Mouse (Mus musculus) lung, embryonic 16.5 days (tissue): ENCODE data around the gene Ssh2. TPM values are rescaled to one million over a fixed set of nuclear protein-coding genes. Genes with fewer than 3 reads are reported as not detected.
A peak's percentile ranks its signal among the peaks of the same experiment; 100 is the strongest.

Experiments used
- ATAC-seq: fragments of 200-750 bp; cut with Nextera tagmentation; 2 replicates; pipeline ENCODE4 v1.8.0; 2017; ENCODE audit warnings: low read depth, mild to moderate bottlenecking, moderate library complexity
- H3K27ac ChIP-seq: fragments of 300-500 bp; sonication (generic); 2 replicates; pipeline ENCODE4 v1.5.1; 2014; ENCODE audit warnings: mild to moderate bottlenecking, control low read depth, low read length
- H3K27me3 ChIP-seq: fragments of 300-500 bp; sonication (generic); 2 replicates; pipeline ENCODE4 v1.6.1; 2014; ENCODE audit warnings: low read depth, low read length, mixed read lengths; ENCODE audit not compliant: control insufficient read depth, insufficient read depth
- H3K36me3 ChIP-seq: fragments of 300-500 bp; sonication (generic); 2 replicates; pipeline ENCODE4 v1.6.1; 2014; ENCODE audit warnings: low read length; ENCODE audit not compliant: control insufficient read depth, insufficient read depth
- H3K4me1 ChIP-seq: fragments of 300-500 bp; sonication (generic); replicated peaks from 2 replicates; pipeline ENCODE4 v1.6.1; 2014; ENCODE audit warnings: low read length, mixed read lengths; ENCODE audit not compliant: control insufficient read depth, insufficient read depth
- H3K4me2 ChIP-seq: fragments of 300-500 bp; sonication (generic); 2 replicates; pipeline ENCODE4 v1.6.1; 2014; ENCODE audit warnings: low read depth, low read length, control low read depth
- H3K4me3 ChIP-seq: fragments of 300-500 bp; sonication (generic); 2 replicates; pipeline ENCODE4 v1.5.1; 2014; ENCODE audit warnings: mild to moderate bottlenecking, low read length, control low read depth
- H3K9ac ChIP-seq: fragments of 300-500 bp; sonication (generic); 2 replicates; pipeline ENCODE4 v1.6.1; 2014; ENCODE audit warnings: low read length, control low read depth
- H3K9me3 ChIP-seq: fragments of 300-500 bp; sonication (generic); 2 replicates; pipeline ENCODE4 v1.6.1; 2016; ENCODE audit warnings: low read length; ENCODE audit not compliant: control insufficient read depth
- WGBS: fragments of 180-500 bp; shearing (Covaris S2); extraction: QIAGEN DNeasy Blood & Tissue Kit; methylation state at CpG from one replicate; pipeline ENCODE4 v1.1.7; 2014; 5-methylcytosine and 5-hydroxymethylcytosine counted together
- polyA plus RNA-seq: library from polyadenylated mRNA; unstranded; fragments of >200 nt; fragmentation: Nextera tagmentation; extraction: Ambion mirVana; gene quantifications from 2 replicates; pipeline ENCODE4 v1.2.1, GENCODE M21; 2015

Gene Ssh2
- polyA plus RNA-seq, 1 experiment from 2014 or later = 14.5 TPM

DNA sequence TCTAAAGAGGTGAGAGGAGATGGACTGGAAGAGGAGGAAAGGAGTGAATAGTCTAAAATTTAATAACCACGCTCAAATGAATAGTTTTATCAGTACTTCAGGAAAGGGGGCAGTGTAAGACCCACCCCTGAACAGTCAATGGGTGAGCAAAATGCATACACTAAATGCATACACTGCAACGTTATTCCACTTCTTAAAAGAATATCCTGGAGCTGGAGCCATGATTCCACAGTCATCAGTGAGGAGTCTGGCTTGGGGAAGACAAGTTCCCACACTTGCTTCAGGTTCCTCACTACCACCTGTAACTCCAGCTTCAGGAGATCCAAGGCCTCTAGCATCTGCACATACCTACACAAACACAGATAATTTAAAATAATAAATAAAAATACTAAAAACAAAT lies 133.6 kb downstream of the Ssh2 start:
- no peaks in the 10 kb centered on the region for H3K9me3 ChIP-seq
- H3K27me3 ChIP-seq = no peaks in the 10 kb centered on the region
- no peaks in the 10 kb centered on the region for H3K36me3 ChIP-seq
- H3K4me1 ChIP-seq = peaks cover 6% of the 10 kb centered on the region; the same call in 1 of the 2 replicates
- H3K4me3 ChIP-seq = peak overlapping the region; percentile 81
- H3K9ac ChIP-seq = no peak overlapping the region
- no peak for ATAC-seq
- H3K27ac ChIP-seq = no peak overlapping the region
- 44% methylated on average over 2 of the region's 2 CpGs for WGBS
- H3K4me2 ChIP-seq = peak overlapping the region; percentile 57

DNA sequence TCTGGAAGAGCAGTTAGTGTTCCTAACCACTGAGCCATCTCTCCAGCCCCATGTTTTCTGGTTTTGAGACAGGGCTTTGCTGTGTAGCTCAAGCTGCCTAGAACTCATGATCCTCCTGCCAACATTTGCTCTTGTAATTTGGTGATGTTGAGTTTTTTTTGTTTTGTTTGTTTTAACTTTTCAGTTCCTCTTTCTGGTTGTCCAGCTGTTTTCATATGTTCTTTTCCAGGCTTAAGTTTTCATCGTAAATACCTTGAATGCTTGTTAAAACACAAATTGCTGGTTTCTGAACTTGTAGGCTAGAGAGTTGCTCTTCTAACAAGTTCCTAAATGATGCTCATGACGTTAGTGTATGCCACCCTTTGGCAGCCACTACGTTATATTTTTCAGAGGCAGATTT lies 139.0 kb downstream of the Ssh2 start:
- Histone ChIP-seq H3K36me3 (no peaks in the 10 kb centered on the region), H3K4me2 (no peak overlapping the region), H3K4me3 (no peak overlapping the region), H3K27me3 (no peaks in the 10 kb centered on the region), H3K27ac (no peak overlapping the region), H3K9ac (no peak overlapping the region), H3K4me1 (peaks cover 3% of the 10 kb centered on the region; the same call in 1 of the 2 replicates), H3K9me3 (no peaks in the 10 kb centered on the region)
- 69% methylated on average over 3 of the region's 3 CpGs for WGBS
- ATAC-seq = no peak

DNA sequence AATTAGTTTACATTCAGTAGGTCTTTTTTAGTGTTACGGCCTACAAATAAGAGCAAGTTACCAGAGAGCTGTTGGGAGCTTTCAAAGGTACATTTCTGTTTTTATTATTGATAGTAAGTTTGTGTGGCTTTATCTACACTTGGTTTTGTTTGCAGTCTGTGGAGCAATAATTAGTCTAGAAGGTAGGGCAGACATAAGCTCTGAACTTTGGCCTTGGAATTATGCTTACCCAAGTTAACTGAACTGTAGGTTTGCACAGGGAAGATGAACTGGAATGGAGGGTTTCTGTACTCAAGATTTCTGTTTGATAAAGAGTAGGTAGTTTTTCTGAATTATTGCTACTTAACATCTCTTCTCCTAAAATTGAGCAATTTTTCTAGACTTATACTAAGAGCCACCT lies 141.8 kb downstream of the Ssh2 start:
- no peak overlapping the region for H3K4me3 ChIP-seq
- H3K4me2 ChIP-seq = no peak overlapping the region
- ATAC-seq = no peak
- WGBS = 98% methylated on average over 1 of the region's 1 CpGs
- H3K4me1 ChIP-seq = no peaks in the 10 kb centered on the region
- H3K27ac ChIP-seq = no peak overlapping the region
- no peak overlapping the region for H3K9ac ChIP-seq
- no peaks in the 10 kb centered on the region for H3K27me3 ChIP-seq
- H3K36me3 ChIP-seq = no peaks in the 10 kb centered on the region
- no peaks in the 10 kb centered on the region for H3K9me3 ChIP-seq

DNA sequence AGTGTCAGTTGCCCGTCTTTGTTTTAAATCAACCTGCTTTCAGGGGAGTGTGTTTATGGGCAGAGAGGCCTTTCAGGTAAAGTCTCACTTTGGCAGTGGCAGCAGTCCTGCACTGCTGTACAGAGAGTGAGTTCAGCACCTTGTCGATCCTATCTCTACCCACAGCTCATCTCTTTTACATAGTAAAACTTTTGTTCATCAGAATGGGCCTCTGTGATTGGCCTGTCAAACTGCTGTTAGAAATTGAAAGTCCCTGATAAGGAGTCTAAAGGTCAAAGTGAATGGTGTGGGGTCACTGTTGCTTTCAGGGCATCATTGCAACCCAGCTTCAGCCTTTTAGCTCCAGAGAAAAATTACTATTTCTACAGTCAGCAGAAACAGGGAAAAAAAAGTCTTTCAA lies 147.4 kb downstream of the Ssh2 start:
- Histone ChIP-seq H3K27me3 (no peaks in the 10 kb centered on the region), H3K4me2 (no peak overlapping the region), H3K4me3 (no peak overlapping the region), H3K36me3 (no peaks in the 10 kb centered on the region), H3K9me3 (no peaks in the 10 kb centered on the region), H3K9ac (no peak overlapping the region), H3K27ac (no peak overlapping the region), H3K4me1 (no peaks in the 10 kb centered on the region)
- no peak for ATAC-seq
- WGBS = 45% methylated on average over 2 of the region's 2 CpGs

DNA sequence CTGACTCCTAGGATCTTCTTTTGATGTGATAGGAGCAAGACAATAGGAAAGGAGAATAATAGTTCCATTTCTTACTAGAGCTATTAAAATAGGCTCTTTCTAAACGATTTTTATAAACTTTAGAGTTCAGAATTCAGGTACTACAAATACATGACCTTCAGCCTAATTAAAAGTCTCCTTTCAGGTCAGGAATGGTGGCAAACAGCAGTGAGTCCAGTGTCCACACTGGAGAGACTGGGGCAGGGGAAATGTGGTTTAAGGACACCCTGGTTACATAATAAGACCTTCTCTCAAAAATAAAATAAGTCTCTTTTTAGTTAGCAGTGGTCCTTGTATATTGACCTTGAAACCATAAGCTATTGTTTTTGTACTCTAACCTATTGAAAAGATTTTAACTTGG lies 148.3 kb downstream of the Ssh2 start:
- H3K9me3 ChIP-seq = no peaks in the 10 kb centered on the region

DNA sequence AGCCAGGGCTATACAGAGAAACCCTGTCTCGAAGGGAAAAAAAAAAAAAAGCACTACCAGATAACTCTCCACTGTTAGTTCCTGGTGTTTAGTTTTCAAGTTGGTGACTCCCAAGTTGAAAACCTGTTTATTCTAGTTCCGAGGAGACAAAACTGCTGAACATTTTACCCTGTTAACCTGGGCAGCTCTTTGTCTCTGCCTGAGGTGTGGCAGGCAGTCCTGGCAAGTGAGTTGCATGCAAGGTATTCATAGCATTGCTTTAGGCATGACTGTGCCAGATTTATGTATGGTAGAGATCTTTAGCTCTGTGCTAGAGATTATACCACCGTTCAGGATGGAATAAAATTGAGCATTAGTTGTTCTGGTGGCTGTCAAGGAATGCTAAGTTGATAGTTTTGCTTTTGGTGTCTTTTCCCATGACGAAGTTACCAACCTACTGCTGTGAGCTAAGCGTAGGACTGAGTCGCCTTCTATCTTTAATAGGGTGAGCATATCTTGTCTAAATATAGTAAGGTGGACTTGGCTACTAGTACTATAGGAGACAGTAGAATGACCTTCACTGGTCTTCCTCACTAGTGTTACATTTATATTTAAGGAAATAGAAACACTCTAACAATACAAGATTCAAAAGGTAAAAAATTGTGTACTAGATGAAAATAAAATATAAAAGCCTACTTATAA lies 149.8 kb downstream of the Ssh2 start:
- 83% methylated on average over 6 of the region's 6 CpGs for WGBS
- no peak for ATAC-seq
- no peak overlapping the region for H3K4me3 ChIP-seq
- H3K27me3 ChIP-seq = no peaks in the 10 kb centered on the region
- H3K36me3 ChIP-seq = no peaks in the 10 kb centered on the region
- peaks cover 13% of the 10 kb centered on the region for H3K4me1 ChIP-seq
- H3K27ac ChIP-seq = no peak overlapping the region
- no peak overlapping the region for H3K4me2 ChIP-seq
- no peaks in the 10 kb centered on the region for H3K9me3 ChIP-seq
- H3K9ac ChIP-seq = no peak overlapping the region

More for the DNA sequence above, 148.3 kb downstream of the Ssh2 start:
- H3K27me3 ChIP-seq = no peaks in the 10 kb centered on the region
- no peak for ATAC-seq
- H3K4me2 ChIP-seq = no peak overlapping the region
- H3K4me3 ChIP-seq = no peak overlapping the region
- WGBS = 41% methylated on average over 1 of the region's 1 CpGs
- H3K27ac ChIP-seq = no peak overlapping the region
- H3K9ac ChIP-seq = no peak overlapping the region
- H3K36me3 ChIP-seq = no peaks in the 10 kb centered on the region
- H3K4me1 ChIP-seq = peaks cover 7% of the 10 kb centered on the region; the same call in 1 of the 2 replicates

DNA sequence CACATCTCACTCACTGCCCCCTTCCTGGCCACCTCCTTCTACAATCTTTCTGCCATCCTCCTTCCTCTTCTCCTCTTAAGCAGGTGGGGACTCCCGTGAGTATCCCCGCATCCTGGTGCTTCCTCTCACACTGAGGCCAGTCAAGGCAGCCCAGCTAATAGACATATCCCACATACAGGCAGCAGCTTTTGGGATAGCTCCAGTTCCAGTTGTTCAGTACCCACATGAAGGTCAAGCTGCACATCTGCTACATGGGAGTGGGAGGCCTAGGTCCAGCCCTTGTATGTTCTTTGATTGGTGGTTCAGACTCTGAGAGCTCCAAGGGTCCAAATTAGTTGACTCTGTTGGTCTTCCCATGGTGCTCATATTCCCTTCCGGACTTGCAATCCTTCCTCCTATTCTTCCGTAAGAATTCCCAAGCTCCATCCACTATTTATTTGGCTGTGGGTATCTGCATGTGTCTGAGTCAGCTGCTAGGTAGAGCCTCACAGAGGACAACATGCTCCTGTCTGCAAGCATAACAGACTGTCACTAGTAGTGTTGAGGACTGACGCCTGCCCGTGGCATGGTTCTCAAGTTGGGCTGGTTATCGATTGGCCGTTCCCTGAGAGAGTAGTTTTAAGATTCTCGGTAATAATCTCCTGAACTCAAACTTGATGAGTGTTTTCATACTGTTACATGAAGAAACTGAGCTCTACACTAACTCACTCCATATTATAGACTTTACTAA lies 151.6 kb downstream of the Ssh2 start:
- peaks cover 26% of the 10 kb centered on the region for H3K4me1 ChIP-seq
- no peak overlapping the region for H3K9ac ChIP-seq

DNA sequence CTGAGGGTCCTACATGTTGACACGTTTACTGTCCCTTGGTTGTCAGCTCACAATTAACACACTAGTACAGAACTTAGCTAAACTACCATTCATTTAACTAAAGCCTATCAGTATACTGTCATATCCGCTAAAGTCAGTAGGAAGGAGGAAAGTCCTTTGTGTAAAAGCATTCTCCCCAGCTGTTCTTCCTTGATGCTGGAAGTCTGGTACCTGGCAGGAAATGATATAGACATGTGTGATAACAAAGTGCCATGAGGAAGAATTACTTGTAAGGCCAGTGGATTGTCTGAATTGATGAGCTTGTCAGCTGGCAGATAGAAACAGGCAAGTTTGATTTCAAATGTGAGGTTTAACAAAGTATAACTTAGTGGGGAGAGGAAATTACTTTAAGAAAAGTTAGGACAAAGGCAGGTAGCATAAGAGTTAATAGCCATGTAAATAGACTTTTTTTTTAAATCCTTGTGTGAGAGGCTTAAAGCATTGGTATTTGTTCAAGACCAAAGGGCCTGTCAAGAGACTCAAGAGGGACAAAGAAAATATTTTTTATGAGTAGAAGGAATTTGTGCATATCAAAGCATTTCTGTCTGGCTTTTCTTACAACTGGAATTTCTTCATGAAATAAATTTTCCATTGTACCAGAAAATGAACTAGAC lies 153.2 kb downstream of the Ssh2 start:
- Histone ChIP-seq H3K9ac (no peak overlapping the region), H3K27me3 (no peaks in the 10 kb centered on the region), H3K4me1 (peaks cover 26% of the 10 kb centered on the region), H3K36me3 (no peaks in the 10 kb centered on the region), H3K4me2 (peak overlapping the region; percentile 44; the same call in 1 of the 2 replicates), H3K27ac (peak overlapping the region; percentile 90), H3K4me3 (no peak overlapping the region), H3K9me3 (no peaks in the 10 kb centered on the region)
- ATAC-seq = peak; percentile 50
- 40% methylated on average over 2 of the region's 2 CpGs for WGBS

More for the DNA sequence above, 151.6 kb downstream of the Ssh2 start:
- Histone ChIP-seq H3K27me3 (no peaks in the 10 kb centered on the region), H3K36me3 (no peaks in the 10 kb centered on the region), H3K27ac (no peak overlapping the region), H3K4me2 (no peak overlapping the region), H3K9me3 (no peaks in the 10 kb centered on the region), H3K4me3 (no peak overlapping the region)
- WGBS = 85% methylated on average over 9 of the region's 9 CpGs
- no peak for ATAC-seq

DNA sequence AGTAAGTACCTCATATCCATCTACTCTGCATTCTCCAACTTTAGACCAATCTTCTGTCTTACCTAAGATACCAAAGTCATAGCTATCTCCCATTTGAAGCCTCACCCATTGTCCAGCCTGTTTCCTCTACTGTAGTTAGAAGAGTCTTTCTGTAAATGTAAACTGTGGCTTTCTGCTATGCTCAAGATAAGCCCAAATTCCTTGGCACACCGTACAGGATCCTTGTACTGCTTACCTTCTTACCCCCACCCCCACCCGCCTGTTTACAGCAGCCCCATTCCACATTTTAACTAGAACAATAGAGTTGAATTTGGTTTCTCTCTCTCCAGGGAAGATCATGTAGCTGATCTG lies 153.7 kb downstream of the Ssh2 start:
- Histone ChIP-seq H3K27ac (peak overlapping the region; percentile 90), H3K4me3 (no peak overlapping the region), H3K9me3 (no peaks in the 10 kb centered on the region), H3K27me3 (no peaks in the 10 kb centered on the region), H3K4me2 (peak overlapping the region; percentile 44), H3K4me1 (peaks cover 26% of the 10 kb centered on the region), H3K36me3 (no peaks in the 10 kb centered on the region), H3K9ac (no peak overlapping the region)
- 23% methylated on average over 2 of the region's 2 CpGs for WGBS
- peak; percentile 81 for ATAC-seq
